Mouse (Mus musculus) bone marrow, adult 2 months (tissue): ENCODE results near the gene Mvb12b. TPM values are rescaled to one million over a fixed set of nuclear protein-coding genes. Genes with fewer than 3 reads are reported as not detected.

ENCODE experiments used
- H3K27ac ChIP-seq: fragments of 200-500 bp; 2 replicates; pipeline ENCODE4 v1.5.1; 2012; ENCODE audit warnings: low read depth, mild to moderate bottlenecking, control low read depth, inconsistent platforms, low read length; ENCODE audit not compliant: control insufficient read depth, poor library complexity, insufficient read depth
- H3K4me1 ChIP-seq: fragments of 200-500 bp; 2 replicates; pipeline ENCODE4 v1.6.1; 2011; ENCODE audit warnings: low read length; ENCODE audit not compliant: control insufficient read depth, insufficient read depth
- H3K4me3 ChIP-seq: fragments of 200-500 bp; replicated peaks from 2 replicates; pipeline ENCODE3; 2011; ENCODE audit warnings: mild to moderate bottlenecking, low read depth, low read length, control low read depth; ENCODE audit not compliant: control insufficient read depth
- CTCF ChIP-seq: fragments of 200-500 bp; IDR thresholded peaks from 2 replicates; pipeline ENCODE4 v1.5.1; 2011; ENCODE audit warnings: low read length, control low read depth; ENCODE audit not compliant: control insufficient read depth, insufficient read depth
- POLR2A ChIP-seq: fragments of 200-500 bp; IDR thresholded peaks from 2 replicates; pipeline ENCODE4 v1.6.1; 2011; ENCODE audit warnings: low read depth, mild to moderate bottlenecking, control low read depth, low read length, borderline replicate concordance; ENCODE audit not compliant: control insufficient read depth
- WGBS: fragments of 180-500 bp; shearing (Covaris S2); methylation state at CpG from one replicate; pipeline ENCODE4 v1.1.7; 2018; 5-methylcytosine and 5-hydroxymethylcytosine counted together
- polyA plus RNA-seq: library from polyadenylated mRNA; stranded (reverse); fragments of >200 nt; gene quantifications from 2 replicates; pipeline ENCODE4 v1.2.4, GENCODE M21; 2011; ENCODE audit warnings: low replicate concordance; ENCODE audit not compliant: missing spikeins, insufficient read depth, insufficient read length

Gene Mvb12b
- polyA plus RNA-seq, 1 experiment: 38.3 TPM

GRCm38 (mm10) chr2:33689880-33690462 is 197.8 kb downstream of the Mvb12b start:
- no peak overlapping the region for H3K27ac ChIP-seq
- H3K4me1 ChIP-seq: no peaks in the 10 kb centered on the region
- TF ChIP-seq CTCF (peak; percentile 65), POLR2A (no peak)
- WGBS: 30% methylated on average over 9 of the region's 9 CpGs
- no peak overlapping the region for H3K4me3 ChIP-seq

- TF ChIP-seq CTCF (no peak), POLR2A (no peak)
- H3K4me1 ChIP-seq: no peaks in the 10 kb centered on the region
- H3K4me3 ChIP-seq: no peak overlapping the region
- 72% methylated on average over 23 of the region's 23 CpGs for WGBS
- H3K27ac ChIP-seq: no peak overlapping the region
Observed at GRCm38 (mm10) chr2:33689155-33689879, 198.4 kb downstream of the Mvb12b start.

GRCm38 (mm10) chr2:33683594-33683993 is 204.2 kb downstream of the Mvb12b start:
- 73% methylated on average over 4 of the region's 4 CpGs for WGBS
- Histone ChIP-seq H3K4me3 (no peak overlapping the region), H3K4me1 (no peaks in the 10 kb centered on the region), H3K27ac (no peak overlapping the region)
- TF ChIP-seq POLR2A (no peak), CTCF (no peak)

- 53% methylated on average over 6 of the region's 6 CpGs for WGBS
- Histone ChIP-seq H3K4me3 (no peak overlapping the region), H3K27ac (no peak overlapping the region), H3K4me1 (no peaks in the 10 kb centered on the region)
- TF ChIP-seq POLR2A (no peak), CTCF (no peak)
Observed at GRCm38 (mm10) chr2:33683095-33683494, 204.7 kb downstream of the Mvb12b start.

- TF ChIP-seq CTCF (peak; percentile 90), POLR2A (no peak)
- 13% methylated on average over 4 of the region's 4 CpGs for WGBS
- no peak overlapping the region for H3K27ac ChIP-seq
- no peak overlapping the region for H3K4me3 ChIP-seq
- no peaks in the 10 kb centered on the region for H3K4me1 ChIP-seq
Observed at GRCm38 (mm10) chr2:33682219-33682618, 205.5 kb downstream of the Mvb12b start.

Other genes with a start within 250 kb of the Mvb12b start
- gene Lmx1b, start 247.4 kb downstream of the Mvb12b start, polyA plus RNA-seq: not detected in 2 replicates